Mouse (Mus musculus): Measurements from ENCODE around the gene Dhx32.
"Not testable (repeated sequence)": the region's sequence is repeated elsewhere in the genome, so short reads cannot be mapped to it uniquely, and the experiment has no call there.

Dhx32 gene

GRCm38 (mm10) chr7:133729351-133729750, 53.2 kb downstream of the Dhx32 start:
- peak; percentile 66 for DNase-seq (ENCODE audit: low read depth, low spot score)

GRCm38 (mm10) chr7:133727027-133727426, 55.5 kb downstream of the Dhx32 start:
- no peak for DNase-seq (ENCODE audit: low read depth, low spot score)

GRCm38 (mm10) chr7:133725571-133725970, 57.0 kb downstream of the Dhx32 start:
- DNase-seq (ENCODE audit: low read depth, low spot score): peak; percentile 43

GRCm38 (mm10) chr7:133724844-133725243, 57.7 kb downstream of the Dhx32 start:
- DNase-seq (ENCODE audit: low read depth, low spot score): peak; percentile 63

- no peak for DNase-seq (ENCODE audit: low read depth, low spot score)
Observed at GRCm38 (mm10) chr7:133720616-133721015, 61.9 kb downstream of the Dhx32 start.

- DNase-seq (ENCODE audit: low read depth, low spot score): no peak
Observed at GRCm38 (mm10) chr7:133718580-133718979, 63.9 kb downstream of the Dhx32 start.

GRCm38 (mm10) chr7:133715387-133715786, 67.1 kb downstream of the Dhx32 start:
- DNase-seq (ENCODE audit: low read depth, low spot score): no peak

- no peak for DNase-seq (ENCODE audit: low read depth, low spot score)
Observed at GRCm38 (mm10) chr7:133707301-133707700, 75.2 kb downstream of the Dhx32 start.

- no peak for DNase-seq (ENCODE audit: low read depth, low spot score)
Observed at GRCm38 (mm10) chr7:133703906-133704305, 78.6 kb downstream of the Dhx32 start.

GRCm38 (mm10) chr7:133702333-133702732, 80.2 kb downstream of the Dhx32 start:
- no peak for DNase-seq (ENCODE audit: low read depth, low spot score)

GRCm38 (mm10) chr7:133701366-133701765, 81.2 kb downstream of the Dhx32 start:
- no peak for DNase-seq (ENCODE audit: low read depth, low spot score)

- DNase-seq (ENCODE audit: low read depth, low spot score): no peak
Observed at GRCm38 (mm10) chr7:133699885-133700284, 82.6 kb downstream of the Dhx32 start.

GRCm38 (mm10) chr7:133698021-133698709, 84.4 kb downstream of the Dhx32 start:
- no peak for DNase-seq (ENCODE audit: low read depth, low spot score)

GRCm38 (mm10) chr7:133685644-133686043, 96.9 kb downstream of the Dhx32 start:
- not testable (repeated sequence) for DNase-seq (ENCODE audit: low read depth, low spot score)

GRCm38 (mm10) chr7:133684701-133685100, 97.8 kb downstream of the Dhx32 start:
- DNase-seq (ENCODE audit: low read depth, low spot score): no peak

GRCm38 (mm10) chr7:133684110-133684509, 98.4 kb downstream of the Dhx32 start:
- DNase-seq (ENCODE audit: low read depth, low spot score): no peak

- DNase-seq (ENCODE audit: low read depth, low spot score): no peak
Observed at GRCm38 (mm10) chr7:133683626-133684025, 98.9 kb downstream of the Dhx32 start.

- no peak for DNase-seq (ENCODE audit: low read depth, low spot score)
Observed at GRCm38 (mm10) chr7:133679961-133680360, 102.6 kb downstream of the Dhx32 start, which contains the start of gene Mmp21. Gene Mmp21 (minus strand): TSS chr7:133680061.

- DNase-seq (ENCODE audit: low read depth, low spot score): peak; percentile 62
Observed at GRCm38 (mm10) chr7:133679439-133679838, 103.1 kb downstream of the Dhx32 start.

- peak; percentile 87 for DNase-seq (ENCODE audit: low read depth, low spot score)
Observed at GRCm38 (mm10) chr7:133678716-133679115, 103.8 kb downstream of the Dhx32 start.

GRCm38 (mm10) chr7:133676002-133676401, 106.5 kb downstream of the Dhx32 start:
- DNase-seq (ENCODE audit: low read depth, low spot score): peak; percentile 16
